Mouse (Mus musculus) brain, embryonic 14.5 days (tissue): Measurements from ENCODE around the gene Ttc9c.

Source experiments
- CTCF ChIP-seq: fragments of 200-500 bp; IDR thresholded peaks from 2 replicates; pipeline ENCODE4 v1.5.1; 2012; ENCODE audit warnings: inconsistent platforms, mild to moderate bottlenecking, moderate library complexity, borderline replicate concordance; ENCODE audit not compliant: insufficient read depth, insufficient read length; ENCODE audit errors: extremely low read depth
- POLR2A ChIP-seq: fragments of 200-500 bp; IDR thresholded peaks from 2 replicates; pipeline ENCODE4 v1.6.1; 2012; ENCODE audit warnings: mild to moderate bottlenecking, inconsistent platforms, borderline replicate concordance; ENCODE audit not compliant: poor library complexity, insufficient read depth, insufficient read length, severe bottlenecking; ENCODE audit errors: extremely low read depth

GRCm38 (mm10) chr19:8851639-8852038, 32.5 kb upstream of the Ttc9c start:
- no peak for TF ChIP-seq CTCF
- no peak for TF ChIP-seq POLR2A
